Mouse (Mus musculus) E14TG2a.4 (cell line): Measurements from ENCODE around the gene Pls1.

Experiments used
- CTCF ChIP-seq: conservative IDR thresholded peaks from 2 replicates; pipeline ENCODE4 v1.5.1; 2014; ENCODE audit warnings: low read length
- NANOG ChIP-seq: IDR thresholded peaks from 2 replicates; pipeline ENCODE4 v1.6.1; 2014; ENCODE audit warnings: borderline replicate concordance, low read length, mixed read lengths
- POU5F1 ChIP-seq: IDR thresholded peaks from 2 replicates; pipeline ENCODE4 v1.6.1; 2014; ENCODE audit warnings: low read length, borderline replicate concordance

GRCm38 (mm10) chr9:95801610-95802451, 43.3 kb downstream of the Pls1 start:
- TF ChIP-seq CTCF (no peak), NANOG (no peak), POU5F1 (no peak)
